Mouse (Mus musculus) cerebellum, adult 9-10 months (tissue): ENCODE results near the gene Ccdc125.
A peak's percentile ranks its signal among the peaks of the same experiment; 100 is the strongest.
"Not testable (repeated sequence)": the region's sequence is repeated elsewhere in the genome, so short reads cannot be mapped to it uniquely, and the experiment has no call there.

ENCODE experiments used
- DNase-seq: peaks from one replicate; pipeline ENCODE4 v3.0.0; 2022

Ccdc125 gene

GRCm38 (mm10) chr13:100724051-100724754, 54.7 kb downstream of the Ccdc125 start:
- DNase-seq, result no peak

- DNase-seq, result no peak
Measured at GRCm38 (mm10) chr13:100725194-100725593, 55.7 kb downstream of the Ccdc125 start.

- DNase-seq, result no peak
Measured at GRCm38 (mm10) chr13:100728086-100728485, 58.6 kb downstream of the Ccdc125 start.

GRCm38 (mm10) chr13:100728530-100728929, 59.0 kb downstream of the Ccdc125 start:
- not testable (repeated sequence) for DNase-seq

- no peak for DNase-seq
Measured at GRCm38 (mm10) chr13:100730153-100730860, 60.8 kb downstream of the Ccdc125 start.

- peak; percentile 88 for DNase-seq
Measured at GRCm38 (mm10) chr13:100730861-100731176, 61.3 kb downstream of the Ccdc125 start, which contains the start of gene Cdk7. Gene Cdk7, minus strand, starts transcription at chr13:100730939.

- DNase-seq, result not testable (repeated sequence)
Measured at GRCm38 (mm10) chr13:100731462-100732046, 62.0 kb downstream of the Ccdc125 start.

- DNase-seq, result no peak
Measured at GRCm38 (mm10) chr13:100732756-100733155, 63.2 kb downstream of the Ccdc125 start.

- DNase-seq, result no peak
Measured at GRCm38 (mm10) chr13:100742831-100743230, 73.3 kb downstream of the Ccdc125 start.

GRCm38 (mm10) chr13:100743346-100744035, 74.0 kb downstream of the Ccdc125 start:
- no peak for DNase-seq

GRCm38 (mm10) chr13:100744036-100744744, 74.7 kb downstream of the Ccdc125 start, which contains the start of gene Mrps36:
Gene Mrps36, minus strand, starts transcription at chr13:100744659.
- peak; percentile 97 for DNase-seq

- DNase-seq, result no peak
Measured at GRCm38 (mm10) chr13:100746090-100746489, 76.6 kb downstream of the Ccdc125 start.
